ENCODE assay signal across 8 mouse cellular contexts in genomic region chr2:65566793-65567787, GRCm38 (mm10). TPM values are rescaled to one million over a fixed set of nuclear protein-coding genes. Genes with fewer than 3 reads are reported as not detected.
A peak's percentile ranks its signal among the peaks of the same experiment; 100 is the strongest.
DNase-seq lines count a peak whose midpoint lies in the region; ATAC-seq and TF ChIP-seq lines count a peak whose summit lies in the region.

Scn3a (minus strand) TSS chr2:65567627.

- H3K36me3 ChIP-seq in liver, embryonic 12.5 days: no peaks in the 10 kb centered on the region
- H3K36me3 ChIP-seq in forebrain, postnatal 0 days (ENCODE audit: insufficient read depth): no peaks in the 10 kb centered on the region
- no peaks in the 10 kb centered on the region for H3K36me3 ChIP-seq in midbrain, embryonic 16.5 days (ENCODE audit: control insufficient read depth, insufficient read depth, low read length)

- H3K27ac ChIP-seq in liver, embryonic 12.5 days: no peak within 1 kb of the TSS
- H3K27ac ChIP-seq in forebrain, postnatal 0 days (ENCODE audit: low read depth, low read length): peak within 1 kb of the TSS; percentile 84
- peak within 1 kb of the TSS; percentile 94 for H3K27ac ChIP-seq in midbrain, embryonic 16.5 days (ENCODE audit: low read length)

- no peak within 1 kb of the TSS for H3K4me3 ChIP-seq in liver, embryonic 12.5 days
- peak within 1 kb of the TSS; percentile 43 for H3K4me3 ChIP-seq in forebrain, postnatal 0 days (ENCODE audit: low read depth, low read length)
- H3K4me3 ChIP-seq in midbrain, embryonic 16.5 days (ENCODE audit: low read depth, low read length): peak within 1 kb of the TSS; percentile 59

- H3K4me2 ChIP-seq in liver, embryonic 12.5 days: no peak within 1 kb of the TSS
- peak within 1 kb of the TSS; percentile 57 for H3K4me2 ChIP-seq in forebrain, postnatal 0 days (ENCODE audit: low read depth)
- peak within 1 kb of the TSS; percentile 72 for H3K4me2 ChIP-seq in midbrain, embryonic 16.5 days (ENCODE audit: low read length)

- no peaks in the 10 kb centered on the region for H3K9me3 ChIP-seq in liver, embryonic 12.5 days (replicated peaks)
- H3K9me3 ChIP-seq in forebrain, postnatal 0 days (ENCODE audit: low read length): no peaks in the 10 kb centered on the region
- no peaks in the 10 kb centered on the region for H3K9me3 ChIP-seq in midbrain, embryonic 16.5 days (replicated peaks; ENCODE audit: control insufficient read depth, low read length, poor library complexity, severe bottlenecking)

- H3K27me3 ChIP-seq in liver, embryonic 12.5 days (replicated peaks): no peaks in the 10 kb centered on the region
- no peaks in the 10 kb centered on the region for H3K27me3 ChIP-seq in forebrain, postnatal 0 days (ENCODE audit: insufficient read depth, low read length)
- H3K27me3 ChIP-seq in midbrain, embryonic 16.5 days (ENCODE audit: control insufficient read depth, insufficient read depth, low read depth, low read length): no peaks in the 10 kb centered on the region

- peak; percentile 86 for TF ChIP-seq CTCF in forebrain, postnatal 0 days (IDR thresholded peaks at IDR 0.05; ENCODE audit: low read depth)

- peak; percentile 6 for DNase-seq in liver
- peak; percentile 47 to 53 for DNase-seq in cerebellum, adult 18-20 months
- peak; percentile 89 for DNase-seq in forebrain, postnatal 0 days
- peak; percentile 5 for DNase-seq in kidney, adult 11 months
- DNase-seq in left cerebral cortex, postnatal 25 days (ENCODE audit: low spot score in 2 of 2): peak; percentile 77 to 85
- peak; percentile 37 for DNase-seq in thymus, postnatal 14 days

- 29% methylated on average over 16 of the region's 16 CpGs for WGBS in liver, embryonic 12.5 days (ENCODE audit: insufficient replicate concordance)
- 8% methylated on average over 16 of the region's 16 CpGs for WGBS in forebrain, postnatal 0 days
- WGBS in midbrain, embryonic 16.5 days: 7% methylated on average over 16 of the region's 16 CpGs

- H3K4me1 ChIP-seq in liver, embryonic 12.5 days: no peaks in the 10 kb centered on the region
- H3K4me1 ChIP-seq in forebrain, postnatal 0 days (ENCODE audit: insufficient read depth): peaks cover 18% of the 10 kb centered on the region; the same call in 1 of the 2 replicates
- H3K4me1 ChIP-seq in midbrain, embryonic 16.5 days (ENCODE audit: control insufficient read depth, insufficient read depth, low read length): peaks cover 23% of the 10 kb centered on the region

- no peak within 1 kb of the TSS for H3K9ac ChIP-seq in liver, embryonic 12.5 days
- peak within 1 kb of the TSS; percentile 73 for H3K9ac ChIP-seq in forebrain, postnatal 0 days
- H3K9ac ChIP-seq in midbrain, embryonic 16.5 days (ENCODE audit: low read depth, low read length): peak within 1 kb of the TSS; percentile 74

- intact Hi-C loops in left cerebral cortex, postnatal 25 days (cut with DNase I): loop anchor here (2.0 to 10.0 kb wide), 3 partner anchors 152 to 422 kb away; no protein-coding TSS in a partner anchor

- no peak for ATAC-seq in liver, embryonic 12.5 days
- ATAC-seq in forebrain, postnatal 0 days: peak; percentile 75
- peak; percentile 87 for ATAC-seq in midbrain, embryonic 16.5 days

RNA-seq across cellular contexts. Expression of gene Scn3a, which starts in this region (rescaled TPM):
- polyA plus RNA-seq in liver, embryonic 12.5 days (2016; fragmentation: Nextera tagmentation; extraction: Ambion mirVana): 0.02 TPM in 2 replicates
- 74.5 and 86.2 TPM in 2 replicates for total RNA-seq in forebrain, postnatal 0 days (2014; rRNA removed)
- 22.0 and 36.0 TPM in 2 replicates for polyA plus RNA-seq in forebrain, postnatal 0 days (2015; fragmentation: Nextera tagmentation; extraction: Ambion mirVana)
- 10 to 100 TPM; 32.5 to 42.1 TPM for total RNA-seq in left cerebral cortex, postnatal 25 days (2021)
- polyA plus RNA-seq in midbrain, embryonic 16.5 days (2015; fragmentation: Nextera tagmentation; extraction: Ambion mirVana): 70.7 and 78.2 TPM in 2 replicates

Comparison
In these comparisons a context has a peak if more than half of its experiments do, and no peak if none do; other contexts are left out.
1. RNA of gene Scn3a (polyA plus RNA-seq): 70.7 to 78.2 TPM in midbrain, embryonic 16.5 days and 22.0 to 36.0 TPM in forebrain, postnatal 0 days; 0.02 TPM in liver, embryonic 12.5 days; every median in the first group is over 10 times any median in the second.
2. DNase-seq: peak in every context shown above with its lines; median percentile 89 in forebrain, postnatal 0 days; 81 in left cerebral cortex, postnatal 25 days; 50 in cerebellum, adult 18-20 months; 37 in thymus, postnatal 14 days; 6 in liver; 5 in kidney, adult 11 months.